Mouse (Mus musculus): ENCODE measurements around the gene Camsap2. TPM values are rescaled to one million over a fixed set of nuclear protein-coding genes. Genes with fewer than 3 reads are reported as not detected.
A peak's percentile ranks its signal among the peaks of the same experiment; 100 is the strongest.

The Camsap2 gene
- polyA plus RNA-seq (2012; rRNA removed): 53.2 and 53.9 TPM in 2 replicates

GRCm38 (mm10) chr1:136345454-136346372 is at the start of gene Camsap2:
Camsap2 (minus strand) TSS chr1:136346104.
- peak within 1 kb of the TSS; percentile 80 for H3K4me3 ChIP-seq (ENCODE audit: insufficient read depth, low read length)
- TF ChIP-seq CTCF (IDR thresholded peaks at IDR 0.05; ENCODE audit: extremely low read depth, insufficient read depth, low read length): no peak
- TF ChIP-seq POLR2A (IDR thresholded peaks at IDR 0.05; ENCODE audit: extremely low read depth, insufficient read depth, low read length): no peak; the same call in none of the 2 replicates

GRCm38 (mm10) chr1:136395073-136395472 is 49.2 kb upstream of the Camsap2 start:
- H3K27ac ChIP-seq (ENCODE audit: insufficient read depth, low read length): no peak overlapping the region
- no peak for TF ChIP-seq CTCF (IDR thresholded peaks at IDR 0.05; ENCODE audit: extremely low read depth, insufficient read depth, low read length)
- no peak for TF ChIP-seq POLR2A (IDR thresholded peaks at IDR 0.05; ENCODE audit: extremely low read depth, insufficient read depth, low read length)
- no peaks in the 10 kb centered on the region for H3K4me1 ChIP-seq (ENCODE audit: control insufficient read depth, insufficient read depth, low read length)
- H3K4me3 ChIP-seq (ENCODE audit: insufficient read depth, low read length): no peak overlapping the region

More at GRCm38 (mm10) chr1:136345454-136346372, at the start of gene Camsap2:
- peak within 1 kb of the TSS; percentile 98 for H3K27ac ChIP-seq (ENCODE audit: insufficient read depth, low read length)
- peaks cover 3% of the 10 kb centered on the region for H3K4me1 ChIP-seq (ENCODE audit: control insufficient read depth, insufficient read depth, low read length)

- no peak for TF ChIP-seq CTCF (IDR thresholded peaks at IDR 0.05; ENCODE audit: extremely low read depth, insufficient read depth, low read length)
- no peak for TF ChIP-seq POLR2A (IDR thresholded peaks at IDR 0.05; ENCODE audit: extremely low read depth, insufficient read depth, low read length)
- Histone ChIP-seq H3K27ac (ENCODE audit: insufficient read depth, low read length) (no peak overlapping the region), H3K4me3 (ENCODE audit: insufficient read depth, low read length) (no peak overlapping the region), H3K4me1 (ENCODE audit: control insufficient read depth, insufficient read depth, low read length) (no peaks in the 10 kb centered on the region)
Observed at GRCm38 (mm10) chr1:136394506-136394905, 48.6 kb upstream of the Camsap2 start.

- TF ChIP-seq POLR2A (IDR thresholded peaks at IDR 0.05; ENCODE audit: extremely low read depth, insufficient read depth, low read length) (no peak), CTCF (IDR thresholded peaks at IDR 0.05; ENCODE audit: extremely low read depth, insufficient read depth, low read length) (no peak)
- Histone ChIP-seq H3K27ac (ENCODE audit: insufficient read depth, low read length) (no peak overlapping the region), H3K4me3 (ENCODE audit: insufficient read depth, low read length) (no peak overlapping the region), H3K4me1 (ENCODE audit: control insufficient read depth, insufficient read depth, low read length) (no peaks in the 10 kb centered on the region)
Observed at GRCm38 (mm10) chr1:136386914-136387313, 41.0 kb upstream of the Camsap2 start.

GRCm38 (mm10) chr1:136381583-136381982 is 35.7 kb upstream of the Camsap2 start:
- TF ChIP-seq POLR2A (IDR thresholded peaks at IDR 0.05; ENCODE audit: extremely low read depth, insufficient read depth, low read length) (no peak), CTCF (IDR thresholded peaks at IDR 0.05; ENCODE audit: extremely low read depth, insufficient read depth, low read length) (no peak)
- Histone ChIP-seq H3K27ac (ENCODE audit: insufficient read depth, low read length) (no peak overlapping the region), H3K4me3 (ENCODE audit: insufficient read depth, low read length) (no peak overlapping the region), H3K4me1 (ENCODE audit: control insufficient read depth, insufficient read depth, low read length) (no peaks in the 10 kb centered on the region)

- Histone ChIP-seq H3K4me3 (ENCODE audit: insufficient read depth, low read length) (no peak overlapping the region), H3K4me1 (ENCODE audit: control insufficient read depth, insufficient read depth, low read length) (no peaks in the 10 kb centered on the region), H3K27ac (ENCODE audit: insufficient read depth, low read length) (no peak overlapping the region)
- TF ChIP-seq CTCF (IDR thresholded peaks at IDR 0.05; ENCODE audit: extremely low read depth, insufficient read depth, low read length) (no peak), POLR2A (IDR thresholded peaks at IDR 0.05; ENCODE audit: extremely low read depth, insufficient read depth, low read length) (no peak)
Observed at GRCm38 (mm10) chr1:136381169-136381568, 35.3 kb upstream of the Camsap2 start.

GRCm38 (mm10) chr1:136380606-136381005 is 34.7 kb upstream of the Camsap2 start:
- no peak for TF ChIP-seq CTCF (IDR thresholded peaks at IDR 0.05; ENCODE audit: extremely low read depth, insufficient read depth, low read length)
- no peak for TF ChIP-seq POLR2A (IDR thresholded peaks at IDR 0.05; ENCODE audit: extremely low read depth, insufficient read depth, low read length)
- no peaks in the 10 kb centered on the region for H3K4me1 ChIP-seq (ENCODE audit: control insufficient read depth, insufficient read depth, low read length)
- no peak overlapping the region for H3K27ac ChIP-seq (ENCODE audit: insufficient read depth, low read length)
- no peak overlapping the region for H3K4me3 ChIP-seq (ENCODE audit: insufficient read depth, low read length)

GRCm38 (mm10) chr1:136380161-136380560 is 34.3 kb upstream of the Camsap2 start:
- TF ChIP-seq CTCF (IDR thresholded peaks at IDR 0.05; ENCODE audit: extremely low read depth, insufficient read depth, low read length) (no peak), POLR2A (IDR thresholded peaks at IDR 0.05; ENCODE audit: extremely low read depth, insufficient read depth, low read length) (no peak)
- H3K4me1 ChIP-seq (ENCODE audit: control insufficient read depth, insufficient read depth, low read length): no peaks in the 10 kb centered on the region
- H3K27ac ChIP-seq (ENCODE audit: insufficient read depth, low read length): no peak overlapping the region
- no peak overlapping the region for H3K4me3 ChIP-seq (ENCODE audit: insufficient read depth, low read length)

- no peak for TF ChIP-seq POLR2A (IDR thresholded peaks at IDR 0.05; ENCODE audit: extremely low read depth, insufficient read depth, low read length)
- no peak for TF ChIP-seq CTCF (IDR thresholded peaks at IDR 0.05; ENCODE audit: extremely low read depth, insufficient read depth, low read length)
- no peak overlapping the region for H3K27ac ChIP-seq (ENCODE audit: insufficient read depth, low read length)
- no peak overlapping the region for H3K4me3 ChIP-seq (ENCODE audit: insufficient read depth, low read length)
- H3K4me1 ChIP-seq (ENCODE audit: control insufficient read depth, insufficient read depth, low read length): no peaks in the 10 kb centered on the region
Observed at GRCm38 (mm10) chr1:136379261-136379660, 33.4 kb upstream of the Camsap2 start.

GRCm38 (mm10) chr1:136365986-136366385 is 20.1 kb upstream of the Camsap2 start:
- Histone ChIP-seq H3K27ac (ENCODE audit: insufficient read depth, low read length) (no peak overlapping the region), H3K4me3 (ENCODE audit: insufficient read depth, low read length) (no peak overlapping the region), H3K4me1 (ENCODE audit: control insufficient read depth, insufficient read depth, low read length) (no peaks in the 10 kb centered on the region; the same call in 1 of the 2 replicates)
- TF ChIP-seq CTCF (IDR thresholded peaks at IDR 0.05; ENCODE audit: extremely low read depth, insufficient read depth, low read length) (no peak), POLR2A (IDR thresholded peaks at IDR 0.05; ENCODE audit: extremely low read depth, insufficient read depth, low read length) (no peak)
